Mouse (Mus musculus) myocyte (in vitro differentiated cells): ENCODE data around the gene Coq5. TPM values are rescaled to one million over a fixed set of nuclear protein-coding genes. Genes with fewer than 3 reads are reported as not detected.
A peak's percentile ranks its signal among the peaks of the same experiment; 100 is the strongest.

Source experiments
- H3K27me3 ChIP-seq: one replicate; pipeline ENCODE4 v1.6.1; 2011; ENCODE audit not compliant: control insufficient read depth, insufficient read depth, insufficient read length
- H3K36me3 ChIP-seq: one replicate; pipeline ENCODE4 v1.6.1; 2011; ENCODE audit not compliant: control insufficient read depth, insufficient read depth
- H3K4me2 ChIP-seq: one replicate; pipeline ENCODE4 v1.6.1; 2011; ENCODE audit warnings: low read depth, control low read depth
- H3K4me3 ChIP-seq: one replicate; pipeline ENCODE4 v1.5.1; 2011; ENCODE audit warnings: mild to moderate bottlenecking, control low read depth, moderate library complexity
- H3K79me2 ChIP-seq: one replicate; pipeline ENCODE4 v1.6.1; 2011; ENCODE audit not compliant: control insufficient read depth, insufficient read depth
- H3ac ChIP-seq: one replicate; pipeline ENCODE4 v1.6.1; 2011; ENCODE audit not compliant: control insufficient read depth, insufficient read length
- CEBPB ChIP-seq: IDR thresholded peaks from 2 replicates; pipeline ENCODE4 v1.6.1; 2011; ENCODE audit warnings: mild to moderate bottlenecking, moderate library complexity; ENCODE audit not compliant: poor library complexity, insufficient read depth, severe bottlenecking
- E2F4 ChIP-seq: IDR thresholded peaks from one replicate; pipeline ENCODE4 v1.6.1; 2011; ENCODE audit warnings: mild to moderate bottlenecking, control low read depth, moderate library complexity; ENCODE audit not compliant: insufficient read depth
- MAX ChIP-seq: IDR thresholded peaks from one replicate; pipeline ENCODE4 v1.6.1; 2011; ENCODE audit warnings: low read depth, mild to moderate bottlenecking, control low read depth
- MYOD1 ChIP-seq, 3 experiments: IDR thresholded peaks; one replicate each; pipeline ENCODE4 v1.6.1; 2011; ENCODE audit warnings: control low read depth in 2 of 3, low read depth in 2 of 3, mild to moderate bottlenecking in 2 of 3, moderate library complexity in 1 of 3; ENCODE audit not compliant: insufficient read length in 2 of 3, control insufficient read depth in 1 of 3
- MYOG ChIP-seq, 3 experiments: IDR thresholded peaks; one replicate each; pipeline ENCODE4 v1.6.1; 2011; ENCODE audit warnings: control low read depth in 2 of 3, low read depth in 2 of 3, mild to moderate bottlenecking in 2 of 3; ENCODE audit not compliant: insufficient read length in 2 of 3, control insufficient read depth in 1 of 3, insufficient read depth in 1 of 3
- POLR2A ChIP-seq: IDR thresholded peaks from one replicate; pipeline ENCODE4 v1.6.1; 2011; ENCODE audit warnings: low read depth, mild to moderate bottlenecking, control low read depth, moderate library complexity; ENCODE audit not compliant: insufficient read length
- POLR2AphosphoS2 ChIP-seq: IDR thresholded peaks from one replicate; pipeline ENCODE4 v1.6.1; 2011; ENCODE audit warnings: low read depth, control low read depth; ENCODE audit not compliant: insufficient read length
- REST ChIP-seq: IDR thresholded peaks from one replicate; pipeline ENCODE4 v1.6.1; 2011; ENCODE audit warnings: mild to moderate bottlenecking, control low read depth, moderate library complexity; ENCODE audit not compliant: insufficient read depth, insufficient read length
- SRF ChIP-seq: IDR thresholded peaks from one replicate; pipeline ENCODE4 v1.6.1; 2011; ENCODE audit warnings: low read depth; ENCODE audit not compliant: control insufficient read depth, insufficient read length
- TCF12 ChIP-seq: IDR thresholded peaks from one replicate; pipeline ENCODE4 v1.6.1; 2011; ENCODE audit warnings: mild to moderate bottlenecking, control low read depth; ENCODE audit not compliant: poor library complexity, insufficient read depth, severe bottlenecking
- TCF3 ChIP-seq: IDR thresholded peaks from one replicate; pipeline ENCODE4 v1.6.1; 2011; ENCODE audit warnings: low read depth, control low read depth; ENCODE audit not compliant: insufficient read length
- USF1 ChIP-seq: IDR thresholded peaks from one replicate; pipeline ENCODE4 v1.6.1; 2011; ENCODE audit warnings: low read depth, mild to moderate bottlenecking, control low read depth, moderate library complexity
- polyA plus RNA-seq: library from polyadenylated mRNA; unstranded; fragments of >200 nt; fragmentation: generic; extraction: Trizol; gene quantifications from one replicate; pipeline ENCODE4 v1.2.1, GENCODE M21; 2012; ENCODE audit warnings: missing spikeins

Coq5 gene
- polyA plus RNA-seq, 1 experiment = 43.7 TPM

- H3K79me2 ChIP-seq = peaks cover 44% of the 10 kb centered on the region
- peaks cover 45% of the 10 kb centered on the region for H3K36me3 ChIP-seq
- H3K4me2 ChIP-seq = no peak overlapping the region
- no peak overlapping the region for H3K4me3 ChIP-seq
- H3K27me3 ChIP-seq = no peaks in the 10 kb centered on the region
- no peak overlapping the region for H3ac ChIP-seq
- TF ChIP-seq USF1 = no peak
- TF ChIP-seq POLR2AphosphoS2 = no peak
- no peak for TF ChIP-seq MYOD1 (IDR thresholded peaks at IDR 0.05; ENCODE audit: control insufficient read depth in 1 of 3, insufficient read length in 2 of 3, low read depth in 2 of 3)
- no peak for TF ChIP-seq CEBPB
- no peak for TF ChIP-seq TCF3
- no peak for TF ChIP-seq TCF12
- no peak for TF ChIP-seq SRF
- no peak for TF ChIP-seq REST
- TF ChIP-seq MAX = no peak
- no peak for TF ChIP-seq E2F4
- no peak for TF ChIP-seq MYOG (IDR thresholded peaks at IDR 0.05; ENCODE audit: control insufficient read depth in 1 of 3, insufficient read depth in 1 of 3, insufficient read length in 2 of 3, low read depth in 2 of 3)
- TF ChIP-seq POLR2A = no peak
Observed at GRCm38 (mm10) chr5:115330955-115331354, 51.5 kb downstream of the Coq5 start.

GRCm38 (mm10) chr5:115333626-115334025 lies 54.2 kb downstream of the Coq5 start:
- Histone ChIP-seq H3K27me3 (no peaks in the 10 kb centered on the region), H3K79me2 (peaks cover 33% of the 10 kb centered on the region), H3K4me3 (no peak overlapping the region), H3K36me3 (peaks cover 49% of the 10 kb centered on the region), H3ac (no peak overlapping the region), H3K4me2 (no peak overlapping the region)
- TF ChIP-seq POLR2A = no peak
- no peak for TF ChIP-seq CEBPB
- no peak for TF ChIP-seq MYOD1 (IDR thresholded peaks at IDR 0.05; ENCODE audit: control insufficient read depth in 1 of 3, insufficient read length in 2 of 3, low read depth in 2 of 3)
- TF ChIP-seq USF1 = no peak
- TF ChIP-seq REST = no peak
- TF ChIP-seq POLR2AphosphoS2 = no peak
- no peak for TF ChIP-seq TCF12
- no peak for TF ChIP-seq SRF
- TF ChIP-seq MYOG (IDR thresholded peaks at IDR 0.05; ENCODE audit: control insufficient read depth in 1 of 3, insufficient read depth in 1 of 3, insufficient read length in 2 of 3, low read depth in 2 of 3) = no peak
- TF ChIP-seq E2F4 = no peak

- peak overlapping the region; percentile 99 for H3ac ChIP-seq
- no peaks in the 10 kb centered on the region for H3K27me3 ChIP-seq
- H3K4me3 ChIP-seq = peak overlapping the region; percentile 91
- no peak for TF ChIP-seq POLR2A
- TF ChIP-seq SRF = no peak
- no peak for TF ChIP-seq MYOD1 (IDR thresholded peaks at IDR 0.05; ENCODE audit: control insufficient read depth in 1 of 3, insufficient read length in 2 of 3, low read depth in 2 of 3)
- H3K4me2 ChIP-seq = peak overlapping the region; percentile 85
- H3K36me3 ChIP-seq = peaks cover 23% of the 10 kb centered on the region
- peaks cover 20% of the 10 kb centered on the region for H3K79me2 ChIP-seq
Observed at GRCm38 (mm10) chr5:115340007-115340406, 60.5 kb downstream of the Coq5 start.

- no peak for TF ChIP-seq CEBPB
- no peak for TF ChIP-seq TCF12
- TF ChIP-seq POLR2AphosphoS2 = peak; percentile 92
- TF ChIP-seq SRF = peak; percentile 28
- TF ChIP-seq USF1 = no peak
- TF ChIP-seq REST = no peak
- TF ChIP-seq MYOG (IDR thresholded peaks at IDR 0.05; ENCODE audit: control insufficient read depth in 1 of 3, insufficient read depth in 1 of 3, insufficient read length in 2 of 3, low read depth in 2 of 3) = peak; percentile 6 to 89 (median 71)
- no peak for TF ChIP-seq MAX
- TF ChIP-seq POLR2A = peak; percentile 93
- no peak for TF ChIP-seq E2F4
- TF ChIP-seq TCF3 = peak; percentile 4
- peak in 2 of 3 experiments; percentile 83 to 87 for TF ChIP-seq MYOD1 (IDR thresholded peaks at IDR 0.05; ENCODE audit: control insufficient read depth in 1 of 3, insufficient read length in 2 of 3, low read depth in 2 of 3)
- peaks cover 23% of the 10 kb centered on the region for H3K36me3 ChIP-seq
- peak within 1 kb of the TSS; percentile 91 for H3K4me3 ChIP-seq
- peaks cover 27% of the 10 kb centered on the region for H3K79me2 ChIP-seq
- H3K4me2 ChIP-seq = peak within 1 kb of the TSS; percentile 85
- H3K27me3 ChIP-seq = no peaks in the 10 kb centered on the region
- peak within 1 kb of the TSS; percentile 99 for H3ac ChIP-seq
Observed at GRCm38 (mm10) chr5:115340577-115341313, 61.3 kb downstream of the Coq5 start, which contains the start of the genes Gatc and Triap1. TSS of gene Gatc (minus strand) at chr5:115341178. TSS of gene Triap1 (plus strand) at chr5:115341225.
